ENCODE assay signal across 20 mouse cellular contexts in the genomic region with DNA sequence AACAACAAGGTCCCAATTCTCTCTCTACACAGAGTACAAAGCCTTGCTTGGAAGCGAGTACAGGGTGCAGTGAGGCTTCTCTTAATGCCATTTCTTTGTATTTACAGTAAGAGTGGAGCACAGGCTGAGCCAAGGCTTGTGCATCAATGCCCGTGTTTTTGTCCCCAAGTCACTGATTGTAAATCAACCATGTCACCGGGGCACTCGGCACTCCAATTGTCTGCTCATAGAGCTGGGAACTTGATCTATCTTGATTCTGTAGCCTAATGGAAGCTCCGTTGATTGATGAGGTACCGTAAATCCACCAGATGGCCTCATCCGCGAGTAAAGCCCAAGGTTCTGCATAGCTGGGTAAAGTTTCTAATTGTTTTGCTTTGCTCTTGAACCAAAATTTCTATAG.
DNase-seq lines count a peak whose midpoint lies in the region; ATAC-seq lines count a peak whose summit lies in the region.
"Had no signal": no experiment of that assay in that cellular context is flagged by ENCODE, and none has a peak within 500 bp of the region (broad histone marks: within the 10 kb centered on the region; RNA-seq: fewer than 3 reads in every experiment).

No protein-coding gene starts in this region.

- no peaks in the 10 kb centered on the region for H3K9me3 ChIP-seq in kidney, embryonic 14.5 days (ENCODE audit: control insufficient read depth, low read length)
- H3K9me3 ChIP-seq in hindbrain, embryonic 16.5 days (ENCODE audit: control insufficient read depth, low read length) = no peaks in the 10 kb centered on the region
- no peaks in the 10 kb centered on the region for H3K9me3 ChIP-seq in liver, embryonic 12.5 days (replicated peaks)
- H3K9me3 ChIP-seq: forebrain, embryonic 15.5 days; heart, embryonic 13.5 days; limb, embryonic 12.5 days; liver, embryonic 15.5 days had no signal

- H3K4me3 ChIP-seq in kidney, embryonic 14.5 days (ENCODE audit: low read length) = no peak overlapping the region
- H3K4me3 ChIP-seq in hindbrain, embryonic 16.5 days (ENCODE audit: low read length) = no peak overlapping the region
- no peak overlapping the region for H3K4me3 ChIP-seq in liver, embryonic 12.5 days
- H3K4me3 ChIP-seq: forebrain, embryonic 15.5 days; heart, embryonic 13.5 days; limb, embryonic 12.5 days; liver, embryonic 15.5 days had no signal

- no peak overlapping the region for H3K9ac ChIP-seq in kidney, embryonic 14.5 days (ENCODE audit: low read depth, low read length)
- H3K9ac ChIP-seq in hindbrain, embryonic 16.5 days (ENCODE audit: low read depth, low read length) = no peak overlapping the region
- no peak overlapping the region for H3K9ac ChIP-seq in liver, embryonic 12.5 days
- H3K9ac ChIP-seq: forebrain, embryonic 15.5 days; heart, embryonic 13.5 days; limb, embryonic 12.5 days; liver, embryonic 15.5 days had no signal

- no peaks in the 10 kb centered on the region for H3K36me3 ChIP-seq in kidney, embryonic 14.5 days (ENCODE audit: control insufficient read depth, insufficient read depth, low read length)
- no peaks in the 10 kb centered on the region for H3K36me3 ChIP-seq in hindbrain, embryonic 16.5 days (ENCODE audit: control insufficient read depth, insufficient read depth, low read length)
- H3K36me3 ChIP-seq in liver, embryonic 12.5 days = no peaks in the 10 kb centered on the region
- H3K36me3 ChIP-seq: forebrain, embryonic 15.5 days; heart, embryonic 13.5 days; limb, embryonic 12.5 days; liver, embryonic 15.5 days had no signal

- no peak overlapping the region for H3K4me2 ChIP-seq in kidney, embryonic 14.5 days (replicated peaks; ENCODE audit: low read depth, low read length)
- H3K4me2 ChIP-seq in hindbrain, embryonic 16.5 days (ENCODE audit: low read length) = no peak overlapping the region
- H3K4me2 ChIP-seq in liver, embryonic 12.5 days = no peak overlapping the region
- H3K4me2 ChIP-seq: forebrain, embryonic 15.5 days; heart, embryonic 13.5 days; limb, embryonic 12.5 days; liver, embryonic 15.5 days had no signal

- H3K4me1 ChIP-seq in kidney, embryonic 14.5 days (ENCODE audit: control insufficient read depth, insufficient read depth, low read length) = no peaks in the 10 kb centered on the region
- no peaks in the 10 kb centered on the region for H3K4me1 ChIP-seq in hindbrain, embryonic 16.5 days (ENCODE audit: control insufficient read depth, insufficient read depth, low read depth, low read length)
- no peaks in the 10 kb centered on the region for H3K4me1 ChIP-seq in liver, embryonic 12.5 days
- H3K4me1 ChIP-seq: forebrain, embryonic 15.5 days; heart, embryonic 13.5 days; limb, embryonic 12.5 days; liver, embryonic 15.5 days had no signal

- H3K27me3 ChIP-seq in kidney, embryonic 14.5 days (ENCODE audit: control insufficient read depth, insufficient read depth, low read length) = no peaks in the 10 kb centered on the region
- no peaks in the 10 kb centered on the region for H3K27me3 ChIP-seq in hindbrain, embryonic 16.5 days (replicated peaks; ENCODE audit: control insufficient read depth, insufficient read depth, low read length)
- H3K27me3 ChIP-seq in liver, embryonic 12.5 days (replicated peaks) = no peaks in the 10 kb centered on the region
- H3K27me3 ChIP-seq: forebrain, embryonic 15.5 days; heart, embryonic 13.5 days; limb, embryonic 12.5 days; liver, embryonic 15.5 days had no signal

- DNase-seq in kidney, adult 11 months = no peak
- peak; percentile 7 for DNase-seq in brain, adult 2 months (ENCODE audit: low read depth, low spot score)
- DNase-seq in embryo, embryonic 9.5 days (ENCODE audit: extremely low spot score) = peak; percentile 21
- DNase-seq in urinary bladder, adult 18-20 months (ENCODE audit: low spot score in 2 of 2) = no peak
- no peak for DNase-seq in heart, postnatal 14 days
- DNase-seq: adrenal gland, adult 2 months; cerebellum, adult 11-12 months; cerebellum, postnatal 36 days; heart, postnatal 4 days; kidney, adult 2 months; layer of hippocampus, postnatal 36 days; lung, postnatal 10 days had no signal

- peak; percentile 89 for ATAC-seq in kidney, embryonic 14.5 days (ENCODE audit: low FRiP score, low TSS enrichment)
- ATAC-seq in hindbrain, embryonic 16.5 days = peak; percentile 72; the same call in 1 of the 2 replicates
- no peak for ATAC-seq in liver, embryonic 12.5 days
- ATAC-seq: forebrain, embryonic 15.5 days; midbrain, embryonic 16.5 days had no signal

- intact Hi-C loops in heart, postnatal 14 days (cut with DNase I) = no loop called here

- 11% methylated on average over 8 of the region's 8 CpGs for WGBS in kidney, embryonic 14.5 days
- 45% methylated on average over 8 of the region's 8 CpGs for WGBS in hindbrain, embryonic 16.5 days
- 62% methylated on average over 8 of the region's 8 CpGs for WGBS in liver, embryonic 12.5 days (ENCODE audit: insufficient replicate concordance)

- H3K27ac ChIP-seq in kidney, embryonic 14.5 days (ENCODE audit: low read depth, low read length) = no peak overlapping the region
- no peak overlapping the region for H3K27ac ChIP-seq in hindbrain, embryonic 16.5 days (ENCODE audit: low read depth, low read length)
- no peak overlapping the region for H3K27ac ChIP-seq in liver, embryonic 12.5 days
- H3K27ac ChIP-seq: forebrain, embryonic 15.5 days; heart, embryonic 13.5 days; limb, embryonic 12.5 days; liver, embryonic 15.5 days had no signal

Comparison
In these comparisons a context has a peak if more than half of its experiments do, and no peak if none do; other contexts are left out.
1. DNase-seq: peak in brain, adult 2 months (single experiment) and embryo, embryonic 9.5 days (single experiment); none in kidney, adult 11 months (single experiment), urinary bladder, adult 18-20 months (0 of 2) and heart, postnatal 14 days (0 of 2).